Mouse (Mus musculus): ENCODE measurements around the gene Fchsd2.

Fchsd2 gene

DNA sequence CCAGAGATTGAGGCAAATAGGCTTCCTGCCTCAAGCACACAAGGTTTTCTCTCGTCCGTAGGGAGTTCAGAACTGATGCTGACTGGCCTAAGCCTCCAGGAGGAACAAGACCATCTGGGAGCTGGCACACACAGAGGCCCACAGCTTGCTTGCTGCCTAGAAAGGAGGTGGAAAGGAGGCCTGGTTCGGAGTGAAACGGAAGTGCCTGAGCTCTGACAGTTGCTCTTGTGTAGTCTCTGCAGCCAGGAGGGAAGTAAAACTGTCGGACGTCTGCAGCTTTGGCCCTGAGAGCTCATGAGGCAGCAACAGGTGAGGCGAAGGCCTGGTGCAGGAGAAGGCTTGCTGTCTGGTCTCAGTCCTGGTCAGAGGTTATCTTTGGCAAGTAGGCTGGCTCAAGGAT lies at the start of gene Fchsd2:
TSS of gene Fchsd2 (plus strand) at position 246 of the 400 bp plus-strand sequence.
- no peak for DNase-seq

- DNase-seq, result no peak
Observed at GRCm38 (mm10) chr7:101043846-101044541, 48.7 kb upstream of the Fchsd2 start.

GRCm38 (mm10) chr7:101048247-101048646 lies 44.4 kb upstream of the Fchsd2 start:
- no peak for DNase-seq

- no peak for DNase-seq
Observed at GRCm38 (mm10) chr7:101049326-101050087, 43.2 kb upstream of the Fchsd2 start.

DNA sequence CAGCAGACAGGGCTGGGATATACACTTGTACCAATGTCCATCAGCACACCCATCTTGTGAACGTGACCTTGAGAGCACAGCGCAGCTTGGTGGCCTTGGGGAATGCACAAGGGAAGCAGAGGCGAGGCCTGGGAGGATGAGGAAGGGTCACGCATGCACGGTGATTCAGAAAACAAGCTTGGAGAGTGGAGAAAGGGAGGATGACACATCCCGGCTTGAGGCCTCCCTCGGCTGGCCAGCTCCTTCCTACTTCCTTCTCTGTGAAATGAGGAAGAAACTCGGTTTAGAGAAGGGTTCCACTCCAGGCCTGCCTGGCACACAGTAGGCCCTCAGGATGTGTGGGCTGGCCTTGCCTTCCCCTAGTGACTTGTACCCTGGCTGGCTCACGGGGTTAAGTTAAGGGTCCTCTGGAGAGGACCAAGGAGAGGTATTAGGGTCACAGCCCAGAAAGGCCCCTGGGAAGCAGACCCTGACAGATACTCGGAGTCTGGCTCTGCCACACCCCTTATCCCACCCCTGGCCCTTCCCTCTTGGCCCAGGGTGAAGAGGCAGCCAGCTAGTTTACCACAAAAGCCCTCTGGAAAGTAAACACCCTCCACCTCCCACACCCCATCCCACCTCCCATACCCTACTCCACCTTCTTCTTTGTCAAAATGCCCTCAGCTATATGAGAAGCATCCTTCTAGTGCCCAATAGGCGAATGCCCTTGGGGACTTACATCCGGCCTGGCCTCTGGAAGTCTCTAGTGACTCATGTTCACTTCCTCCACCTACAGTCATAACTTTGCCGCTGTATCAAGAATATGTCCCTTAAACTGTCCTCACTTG lies 41.7 kb upstream of the Fchsd2 start:
- DNase-seq, result no peak

GRCm38 (mm10) chr7:101051551-101052221 lies 41.0 kb upstream of the Fchsd2 start:
- DNase-seq, result peak; percentile 65

DNA sequence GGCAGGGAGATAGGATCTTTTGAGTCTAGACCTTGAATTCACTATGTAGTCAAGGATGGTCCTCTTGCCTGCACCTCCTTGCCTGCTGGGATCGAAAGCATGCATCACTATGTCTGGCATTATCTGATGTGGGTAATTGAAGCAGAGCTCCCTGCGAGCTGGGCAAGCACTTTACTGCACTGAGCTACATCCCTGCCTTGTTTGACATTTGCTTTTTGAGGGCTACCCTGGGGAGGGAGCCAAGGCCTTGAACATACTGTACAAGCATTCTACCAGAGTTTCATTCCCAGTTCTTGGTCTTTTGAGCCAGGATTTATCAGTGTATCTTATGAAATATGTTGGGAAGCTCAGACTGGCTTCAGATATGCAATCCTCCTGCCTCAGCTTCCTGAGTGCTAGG lies 39.5 kb upstream of the Fchsd2 start:
- no peak for DNase-seq

DNA sequence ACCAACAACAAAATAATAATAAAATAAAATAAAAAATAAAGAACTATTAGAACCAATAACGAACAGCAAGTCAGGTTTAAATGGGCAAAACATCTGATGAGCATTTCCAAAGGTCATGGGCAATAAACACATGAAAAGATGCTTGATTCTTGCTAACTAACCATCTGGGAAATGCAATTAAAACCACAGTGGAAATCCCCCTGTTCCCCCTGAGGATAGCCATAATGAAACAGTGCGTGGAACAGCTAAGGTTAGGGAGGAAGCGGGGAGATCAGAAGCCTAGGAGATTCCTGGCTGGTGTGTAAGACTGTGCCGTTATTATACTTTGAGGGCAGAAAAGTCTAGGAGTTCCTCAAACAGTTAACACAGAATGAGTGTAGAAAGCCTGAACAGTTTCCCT lies 35.4 kb upstream of the Fchsd2 start:
- DNase-seq, result no peak

DNA sequence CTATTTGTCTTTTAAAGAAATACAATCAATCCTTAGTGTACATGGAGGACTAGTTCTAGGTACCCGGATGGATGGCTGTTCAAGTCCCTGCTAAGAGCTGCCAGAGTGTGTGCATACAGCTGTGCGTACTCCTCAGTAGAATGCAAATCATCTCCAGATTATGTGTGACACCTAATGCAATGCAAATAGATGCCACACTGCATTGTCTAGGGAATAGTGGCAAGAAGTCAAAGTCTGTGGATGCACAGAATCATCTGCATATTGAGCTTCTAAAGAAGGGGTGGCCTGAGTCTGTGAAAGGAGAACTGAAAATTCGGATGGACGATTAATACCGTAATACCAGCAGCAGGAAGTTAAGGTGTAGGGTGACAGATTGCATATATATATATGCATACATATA lies 33.5 kb upstream of the Fchsd2 start:
- no peak for DNase-seq

- DNase-seq, result no peak
Observed at GRCm38 (mm10) chr7:101060476-101060875, 32.2 kb upstream of the Fchsd2 start.

DNA sequence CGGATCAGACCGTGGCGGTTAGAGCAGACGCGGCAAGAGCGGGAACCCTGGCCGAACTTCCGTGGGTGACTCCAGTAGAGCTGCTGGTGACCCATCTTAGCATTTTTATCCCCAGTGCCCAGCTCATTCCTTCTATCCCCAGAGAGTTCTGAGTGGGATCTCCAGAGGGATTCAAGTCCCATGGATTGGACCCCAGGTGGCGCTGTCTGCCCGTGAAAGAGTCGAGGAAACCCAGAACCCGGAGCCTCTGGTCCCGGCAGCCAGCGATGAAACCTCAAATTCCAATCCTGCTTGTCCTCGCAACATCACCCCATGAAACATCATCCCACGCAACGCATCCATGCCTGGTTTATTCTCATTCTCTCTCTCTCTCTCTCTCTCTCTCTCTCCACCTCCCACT lies 31.3 kb upstream of the Fchsd2 start:
- DNase-seq, result peak; percentile 83

- DNase-seq, result peak; percentile 11
Observed at GRCm38 (mm10) chr7:101062246-101062645, 30.4 kb upstream of the Fchsd2 start.

GRCm38 (mm10) chr7:101063523-101063922 lies 29.1 kb upstream of the Fchsd2 start:
- no peak for DNase-seq

GRCm38 (mm10) chr7:101064697-101065688 lies 27.7 kb upstream of the Fchsd2 start:
- no peak for DNase-seq

GRCm38 (mm10) chr7:101066009-101066408 lies 26.7 kb upstream of the Fchsd2 start:
- no peak for DNase-seq

GRCm38 (mm10) chr7:101066650-101067346 lies 25.9 kb upstream of the Fchsd2 start:
- DNase-seq, result no peak

DNA sequence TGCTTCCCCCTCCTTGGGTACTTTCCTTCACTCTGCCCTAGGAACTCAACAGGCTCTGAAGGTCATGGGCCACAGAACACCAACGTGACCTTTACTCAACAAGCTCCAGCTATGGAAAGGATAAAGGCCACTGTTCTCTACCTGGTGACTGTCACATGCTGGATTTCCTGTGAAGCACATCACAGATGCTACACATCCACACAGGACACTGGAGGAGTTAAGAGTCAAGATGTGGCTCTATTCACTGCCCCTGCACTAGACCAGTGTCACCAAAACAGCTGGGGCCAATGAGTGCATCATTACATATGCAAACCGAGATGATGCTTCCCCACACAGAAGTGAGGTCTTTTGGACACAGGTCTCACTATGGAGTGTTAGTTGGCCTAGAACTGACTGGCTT lies 25.1 kb upstream of the Fchsd2 start:
- no peak for DNase-seq

GRCm38 (mm10) chr7:101069271-101069670 lies 23.4 kb upstream of the Fchsd2 start:
- no peak for DNase-seq

DNA sequence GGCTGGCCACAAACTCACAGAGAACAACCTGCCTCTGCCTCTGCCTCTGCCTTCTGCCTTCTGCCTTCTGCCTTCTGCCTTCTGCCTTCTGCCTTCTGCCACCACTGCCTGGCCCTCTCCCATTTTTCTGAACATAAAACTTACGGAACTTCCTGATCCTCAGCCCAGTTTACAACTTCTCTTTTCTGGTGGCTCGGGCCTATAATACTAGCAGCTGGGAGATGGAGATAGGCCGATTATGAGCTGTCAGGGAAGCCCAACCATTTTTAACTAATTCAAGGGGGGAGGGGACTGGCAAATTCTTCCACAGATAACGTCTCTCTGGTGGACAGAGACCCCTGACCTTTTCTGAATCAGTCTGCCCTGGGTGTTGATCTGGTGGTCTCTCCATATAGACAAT lies 22.3 kb upstream of the Fchsd2 start:
- no peak for DNase-seq

DNA sequence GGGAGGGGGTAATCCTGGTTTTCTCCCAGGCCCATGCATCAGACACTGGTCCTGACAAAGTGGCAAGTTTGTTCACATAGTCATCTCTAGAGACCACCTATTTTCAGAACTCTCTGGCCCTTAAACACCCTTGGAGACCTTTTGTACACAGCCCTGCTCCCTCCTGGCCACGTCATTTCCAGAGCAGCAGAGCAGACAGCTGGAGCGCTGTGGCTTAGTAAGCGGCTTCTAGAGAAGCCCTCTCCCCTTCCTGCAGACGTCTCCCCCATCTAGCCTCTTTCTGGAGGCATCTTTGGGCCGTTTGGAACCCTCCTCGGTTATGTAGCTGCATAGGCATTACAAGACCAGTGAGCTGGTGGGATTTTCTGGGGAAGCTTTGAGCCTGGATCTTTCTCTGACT lies 21.6 kb upstream of the Fchsd2 start:
- DNase-seq, result no peak

- DNase-seq, result no peak
Observed at GRCm38 (mm10) chr7:101072123-101072740, 20.4 kb upstream of the Fchsd2 start.

All from cerebellum, adult 9-10 months (tissue).